Mouse (Mus musculus) neural tube, embryonic 11.5 days (tissue): ENCODE measurements around the gene Bsn. TPM values are rescaled to one million over a fixed set of nuclear protein-coding genes. Genes with fewer than 3 reads are reported as not detected.

ENCODE experiments used
- ATAC-seq: fragments of 200-750 bp; cut with Nextera tagmentation; 2 replicates; pipeline ENCODE4 v1.8.0; 2017; ENCODE audit warnings: moderate number of reproducible peaks, mild to moderate bottlenecking, moderate TSS enrichment, moderate library complexity; ENCODE audit not compliant: insufficient read depth, low FRiP score, low TSS enrichment
- DNase-seq: peaks from one replicate; pipeline ENCODE4 v3.0.0-alpha.2; 2015; ENCODE audit warnings: low spot score
- H3K27ac ChIP-seq: fragments of 300-500 bp; sonication (generic); 2 replicates; pipeline ENCODE4 v1.5.1; 2014; ENCODE audit warnings: low read depth, mild to moderate bottlenecking, low read length
- H3K27me3 ChIP-seq: fragments of 300-500 bp; sonication (generic); 2 replicates; pipeline ENCODE4 v1.6.1; 2014; ENCODE audit warnings: mild to moderate bottlenecking, low read length, mixed read lengths; ENCODE audit not compliant: control insufficient read depth, insufficient read depth
- H3K36me3 ChIP-seq: fragments of 300-500 bp; sonication (generic); 2 replicates; pipeline ENCODE4 v1.6.1; 2014; ENCODE audit warnings: mild to moderate bottlenecking, low read length, moderate library complexity, mixed read lengths; ENCODE audit not compliant: control insufficient read depth, insufficient read depth
- H3K4me1 ChIP-seq: fragments of 300-500 bp; sonication (generic); 2 replicates; pipeline ENCODE4 v1.6.1; 2014; ENCODE audit warnings: low read length, mixed read lengths; ENCODE audit not compliant: control insufficient read depth, insufficient read depth
- H3K4me2 ChIP-seq: fragments of 300-500 bp; sonication (generic); 2 replicates; pipeline ENCODE4 v1.6.1; 2014; ENCODE audit warnings: low read depth, mild to moderate bottlenecking, moderate library complexity
- H3K4me3 ChIP-seq: fragments of 300-500 bp; sonication (generic); 2 replicates; pipeline ENCODE4 v1.5.1; 2014; ENCODE audit warnings: low read depth, low read length
- H3K9ac ChIP-seq: fragments of 300-500 bp; sonication (generic); 2 replicates; pipeline ENCODE4 v1.6.1; 2014; ENCODE audit warnings: mild to moderate bottlenecking, low read length
- H3K9me3 ChIP-seq: fragments of 300-500 bp; sonication (generic); 2 replicates; pipeline ENCODE4 v1.6.1; 2016; ENCODE audit warnings: low read length; ENCODE audit not compliant: control insufficient read depth
- WGBS: fragments of 180-500 bp; shearing (Covaris S2); extraction: QIAGEN DNeasy Blood & Tissue Kit; methylation state at CpG from one replicate; pipeline ENCODE4 v1.1.7; 2014; 5-methylcytosine and 5-hydroxymethylcytosine counted together
- polyA plus RNA-seq: library from polyadenylated mRNA; unstranded; fragments of >200 nt; fragmentation: Nextera tagmentation; extraction: Ambion mirVana; gene quantifications from 2 replicates; pipeline ENCODE4 v1.2.1, GENCODE M21; 2014

The Bsn gene
- polyA plus RNA-seq, result 3.0 and 4.3 TPM in 2 replicates

GRCm38 (mm10) chr9:108189787-108190679 is at the start of gene Bsn:
Gene Bsn, minus strand, starts transcription at chr9:108190384.
- Histone ChIP-seq H3K9ac (peak within 1 kb of the TSS; percentile 69), H3K4me2 (peak within 1 kb of the TSS; percentile 76), H3K36me3 (no peaks in the 10 kb centered on the region), H3K27me3 (no peaks in the 10 kb centered on the region; the same call in 1 of the 2 replicates), H3K9me3 (no peaks in the 10 kb centered on the region), H3K4me1 (no peaks in the 10 kb centered on the region), H3K4me3 (peak within 1 kb of the TSS; percentile 66), H3K27ac (peak within 1 kb of the TSS; percentile 42; the same call in 1 of the 2 replicates)
- 1% methylated on average over 68 of the region's 91 CpGs for WGBS
- peak; percentile 60 for ATAC-seq
- peak; percentile 90 for DNase-seq

GRCm38 (mm10) chr9:108239951-108240350 is 49.8 kb upstream of the Bsn start:
- Histone ChIP-seq H3K36me3 (no peaks in the 10 kb centered on the region), H3K4me2 (no peak overlapping the region), H3K27ac (no peak overlapping the region), H3K4me3 (no peak overlapping the region), H3K9me3 (no peaks in the 10 kb centered on the region), H3K4me1 (no peaks in the 10 kb centered on the region; the same call in 1 of the 2 replicates), H3K27me3 (no peaks in the 10 kb centered on the region), H3K9ac (no peak overlapping the region)
- DNase-seq, result no peak
- WGBS, result 77% methylated on average over 5 of the region's 5 CpGs
- no peak for ATAC-seq

- Histone ChIP-seq H3K36me3 (no peaks in the 10 kb centered on the region), H3K4me1 (no peaks in the 10 kb centered on the region; the same call in 1 of the 2 replicates), H3K9me3 (no peaks in the 10 kb centered on the region), H3K9ac (no peak overlapping the region), H3K4me3 (no peak overlapping the region), H3K4me2 (no peak overlapping the region), H3K27ac (no peak overlapping the region), H3K27me3 (no peaks in the 10 kb centered on the region)
- ATAC-seq, result no peak
- 66% methylated on average over 3 of the region's 3 CpGs for WGBS
- no peak for DNase-seq
Measured at GRCm38 (mm10) chr9:108238831-108239230, 48.6 kb upstream of the Bsn start.

- Histone ChIP-seq H3K27me3 (no peaks in the 10 kb centered on the region), H3K36me3 (no peaks in the 10 kb centered on the region), H3K27ac (no peak overlapping the region), H3K4me1 (no peaks in the 10 kb centered on the region; the same call in 1 of the 2 replicates), H3K9ac (no peak overlapping the region), H3K9me3 (no peaks in the 10 kb centered on the region), H3K4me3 (no peak overlapping the region), H3K4me2 (no peak overlapping the region)
- ATAC-seq (no peak), DNase-seq (no peak)
- 94% methylated on average over 2 of the region's 2 CpGs for WGBS
Measured at GRCm38 (mm10) chr9:108238402-108238801, 48.2 kb upstream of the Bsn start.

GRCm38 (mm10) chr9:108234682-108235081 is 44.5 kb upstream of the Bsn start:
- no peak overlapping the region for H3K4me3 ChIP-seq
- no peak overlapping the region for H3K9ac ChIP-seq
- DNase-seq (no peak), ATAC-seq (no peak)
- no peaks in the 10 kb centered on the region for H3K4me1 ChIP-seq
- H3K27ac ChIP-seq, result no peak overlapping the region
- 92% methylated on average over 2 of the region's 2 CpGs for WGBS
- H3K4me2 ChIP-seq, result no peak overlapping the region
- H3K9me3 ChIP-seq, result no peaks in the 10 kb centered on the region
- H3K36me3 ChIP-seq, result no peaks in the 10 kb centered on the region
- no peaks in the 10 kb centered on the region for H3K27me3 ChIP-seq

- 91% methylated on average over 2 of the region's 2 CpGs for WGBS
- no peak overlapping the region for H3K9ac ChIP-seq
- H3K27me3 ChIP-seq, result no peaks in the 10 kb centered on the region
- ATAC-seq (no peak), DNase-seq (no peak)
- no peak overlapping the region for H3K4me3 ChIP-seq
- no peak overlapping the region for H3K27ac ChIP-seq
- H3K9me3 ChIP-seq, result no peaks in the 10 kb centered on the region
- H3K4me2 ChIP-seq, result no peak overlapping the region
- no peaks in the 10 kb centered on the region for H3K36me3 ChIP-seq
- H3K4me1 ChIP-seq, result no peaks in the 10 kb centered on the region
Measured at GRCm38 (mm10) chr9:108232908-108233307, 42.7 kb upstream of the Bsn start.

GRCm38 (mm10) chr9:108227911-108228649 is 37.9 kb upstream of the Bsn start:
- H3K27ac ChIP-seq, result no peak overlapping the region
- no peaks in the 10 kb centered on the region for H3K4me1 ChIP-seq
- H3K4me2 ChIP-seq, result no peak overlapping the region
- no peak for DNase-seq
- no peaks in the 10 kb centered on the region for H3K36me3 ChIP-seq
- no peaks in the 10 kb centered on the region for H3K9me3 ChIP-seq
- ATAC-seq, result no peak
- no peaks in the 10 kb centered on the region for H3K27me3 ChIP-seq
- no peak overlapping the region for H3K4me3 ChIP-seq
- no peak overlapping the region for H3K9ac ChIP-seq
- WGBS, result 19% methylated on average over 2 of the region's 2 CpGs

- H3K4me3 ChIP-seq, result no peak overlapping the region
- DNase-seq (no peak), ATAC-seq (no peak)
- H3K36me3 ChIP-seq, result no peaks in the 10 kb centered on the region
- no peaks in the 10 kb centered on the region for H3K9me3 ChIP-seq
- 71% methylated on average over 2 of the region's 2 CpGs for whole genome bisulfite sequencing
- H3K27ac ChIP-seq, result no peak overlapping the region
- no peaks in the 10 kb centered on the region for H3K27me3 ChIP-seq
- no peak overlapping the region for H3K9ac ChIP-seq
- no peak overlapping the region for H3K4me2 ChIP-seq
- no peaks in the 10 kb centered on the region for H3K4me1 ChIP-seq
Measured at GRCm38 (mm10) chr9:108225166-108225565, 35.0 kb upstream of the Bsn start.
